18 mouse cellular contexts compared by ENCODE assay signal in genomic region chr3:63569004-63569596, GRCm38 (mm10).
"Had no signal": no experiment of that assay in that cellular context is flagged by ENCODE, and none has a peak within 500 bp of the region (broad histone marks: within the 10 kb centered on the region; RNA-seq: fewer than 3 reads in every experiment).

No protein-coding gene starts in this region.

- H3K4me1 ChIP-seq: limb, embryonic 12.5 days; liver, embryonic 13.5 days; lung, embryonic 15.5 days; megakaryocyte, embryonic 14.5 days; stomach, embryonic 15.5 days had no signal

- DNase-seq: kidney, adult 11 months; kidney, adult 9 months; kidney, postnatal 36 days; layer of hippocampus, adult 9-11 months; layer of hippocampus, postnatal 36 days; liver; liver, embryonic 13.5 days; liver, postnatal 0 days; lung, postnatal 14 days; right cerebral cortex, postnatal 14 days; thymus, adult 2 months; thymus, postnatal 25 days had no signal

- H3K9me3 ChIP-seq: limb, embryonic 12.5 days; liver, embryonic 13.5 days; lung, embryonic 15.5 days; megakaryocyte, embryonic 14.5 days; stomach, embryonic 15.5 days had no signal

- H3K36me3 ChIP-seq: limb, embryonic 12.5 days; liver, embryonic 13.5 days; lung, embryonic 15.5 days; stomach, embryonic 15.5 days had no signal

- H3K27ac ChIP-seq: kidney, postnatal 0 days; limb, embryonic 12.5 days; liver, embryonic 13.5 days; lung, embryonic 15.5 days; macrophage; stomach, embryonic 15.5 days had no signal

- ATAC-seq: liver, postnatal 0 days had no signal

- H3K27me3 ChIP-seq: limb, embryonic 12.5 days; liver, embryonic 13.5 days; lung, embryonic 15.5 days; megakaryocyte, embryonic 14.5 days; stomach, embryonic 15.5 days had no signal

- H3K4me3 ChIP-seq: limb, embryonic 12.5 days; liver, embryonic 13.5 days; lung, embryonic 15.5 days; megakaryocyte, embryonic 14.5 days; stomach, embryonic 15.5 days had no signal

- H3K4me2 ChIP-seq: limb, embryonic 12.5 days; liver, embryonic 13.5 days; lung, embryonic 15.5 days; stomach, embryonic 15.5 days had no signal

- H3K9ac ChIP-seq: limb, embryonic 12.5 days; liver, embryonic 13.5 days; liver, postnatal 0 days; lung, embryonic 15.5 days; stomach, embryonic 15.5 days had no signal
